Mouse (Mus musculus): Measurements from ENCODE around the gene Tbccd1.

- TF ChIP-seq EP300 (IDR thresholded peaks at IDR 0.05; ENCODE audit: insufficient read depth, low read depth, low read length) (no peak), CTCF (IDR thresholded peaks at IDR 0.05; ENCODE audit: low read depth, low read length) (no peak), POLR2A (IDR thresholded peaks at IDR 0.05; ENCODE audit: insufficient read depth, low read length) (no peak)
These were observed 20.4 kb upstream of the Tbccd1 start for GRCm38 (mm10) chr16:22877660-22878390.

All from ES-Bruce4 (cell line).